17 mouse cellular contexts compared by ENCODE assay signal in genomic region chr8:37345051-37345450, GRCm38 (mm10).
"Had no signal": no experiment of that assay in that cellular context is flagged by ENCODE, and none has a peak within 500 bp of the region (broad histone marks: within the 10 kb centered on the region; RNA-seq: fewer than 3 reads in every experiment).

No protein-coding gene starts in this region.

- H3K27me3 ChIP-seq: liver, embryonic 13.5 days; midbrain, embryonic 12.5 days; neural tube, embryonic 13.5 days had no signal

- H3K4me3 ChIP-seq: liver, embryonic 13.5 days; midbrain, embryonic 12.5 days; myocyte; neural tube, embryonic 13.5 days had no signal

- H3K4me2 ChIP-seq: liver, embryonic 13.5 days; midbrain, embryonic 12.5 days; neural tube, embryonic 13.5 days had no signal

- H3K9ac ChIP-seq: liver, embryonic 13.5 days; midbrain, embryonic 12.5 days; neural tube, embryonic 13.5 days had no signal

- H3K4me1 ChIP-seq: liver, embryonic 13.5 days; midbrain, embryonic 12.5 days; neural tube, embryonic 13.5 days had no signal

- H3K36me3 ChIP-seq: liver, embryonic 13.5 days; midbrain, embryonic 12.5 days; neural tube, embryonic 13.5 days had no signal

- H3K9me3 ChIP-seq: liver, embryonic 13.5 days; midbrain, embryonic 12.5 days; neural tube, embryonic 13.5 days had no signal

- DNase-seq: kidney, adult 9 months; kidney, postnatal 14 days; kidney, postnatal 4 days; liver, embryonic 13.5 days; lung, adult 2 months; lung, postnatal 14 days; lung, postnatal 4 days; retina, postnatal 1 day; right cerebral cortex, postnatal 25 days; thymus, adult 2 months; thymus, postnatal 14 days; thymus, postnatal 4 days had no signal

- ATAC-seq: midbrain, embryonic 16.5 days had no signal

- H3K27ac ChIP-seq: liver, embryonic 13.5 days; midbrain, embryonic 12.5 days; neural tube, embryonic 13.5 days; stomach, postnatal 0 days had no signal
